Mouse (Mus musculus) midbrain, embryonic 11.5 days (tissue): ENCODE results near the gene Patj. TPM values are rescaled to one million over a fixed set of nuclear protein-coding genes. Genes with fewer than 3 reads are reported as not detected.
"Not testable (repeated sequence)": the region's sequence is repeated elsewhere in the genome, so short reads cannot be mapped to it uniquely, and the experiment has no call there.

ENCODE experiments used
- ATAC-seq: fragments of 200-750 bp; cut with Nextera tagmentation; 2 replicates; pipeline ENCODE4 v1.8.0; 2017; ENCODE audit warnings: moderate TSS enrichment, moderate library complexity; ENCODE audit not compliant: low FRiP score
- DNase-seq: peaks from one replicate; pipeline ENCODE4 v3.0.0; 2015; ENCODE audit warnings: low spot score; ENCODE audit errors: missing footprints
- H3K27ac ChIP-seq: fragments of 300-500 bp; sonication (generic); 2 replicates; pipeline ENCODE4 v1.5.1; 2014; ENCODE audit warnings: low read depth, low read length
- H3K27me3 ChIP-seq: fragments of 300-500 bp; sonication (generic); 2 replicates; pipeline ENCODE4 v1.6.1; 2014; ENCODE audit warnings: mild to moderate bottlenecking, low read length, moderate library complexity, mixed read lengths; ENCODE audit not compliant: control insufficient read depth, insufficient read depth
- H3K36me3 ChIP-seq: fragments of 300-500 bp; sonication (generic); 2 replicates; pipeline ENCODE4 v1.6.1; 2014; ENCODE audit warnings: mild to moderate bottlenecking, low read length, moderate library complexity, mixed read lengths; ENCODE audit not compliant: control insufficient read depth, insufficient read depth
- H3K4me1 ChIP-seq: fragments of 300-500 bp; sonication (generic); 2 replicates; pipeline ENCODE4 v1.6.1; 2014; ENCODE audit warnings: low read length; ENCODE audit not compliant: control insufficient read depth, insufficient read depth
- H3K4me2 ChIP-seq: fragments of 300-500 bp; sonication (generic); 2 replicates; pipeline ENCODE4 v1.6.1; 2014; ENCODE audit warnings: mild to moderate bottlenecking, moderate library complexity
- H3K4me3 ChIP-seq: fragments of 300-500 bp; sonication (generic); 2 replicates; pipeline ENCODE4 v1.5.1; 2014; ENCODE audit warnings: low read depth, low read length
- H3K9ac ChIP-seq: fragments of 300-500 bp; sonication (generic); 2 replicates; pipeline ENCODE4 v1.6.1; 2014; ENCODE audit warnings: low read length
- H3K9me3 ChIP-seq: fragments of 300-500 bp; sonication (generic); 2 replicates; pipeline ENCODE4 v1.6.1; 2016; ENCODE audit warnings: low read length; ENCODE audit not compliant: control insufficient read depth
- WGBS: fragments of 180-500 bp; shearing (Covaris S2); extraction: QIAGEN DNeasy Blood & Tissue Kit; methylation state at CpG from one replicate; pipeline ENCODE4 v1.1.7; 2014; 5-methylcytosine and 5-hydroxymethylcytosine counted together
- polyA plus RNA-seq: library from polyadenylated mRNA; unstranded; fragments of >200 nt; fragmentation: Nextera tagmentation; extraction: Ambion mirVana; gene quantifications from 2 replicates; pipeline ENCODE4 v1.2.1, GENCODE M21; 2014

Patj gene
- polyA plus RNA-seq, 1 experiment from 2014 or later = 7.4 TPM

DNA sequence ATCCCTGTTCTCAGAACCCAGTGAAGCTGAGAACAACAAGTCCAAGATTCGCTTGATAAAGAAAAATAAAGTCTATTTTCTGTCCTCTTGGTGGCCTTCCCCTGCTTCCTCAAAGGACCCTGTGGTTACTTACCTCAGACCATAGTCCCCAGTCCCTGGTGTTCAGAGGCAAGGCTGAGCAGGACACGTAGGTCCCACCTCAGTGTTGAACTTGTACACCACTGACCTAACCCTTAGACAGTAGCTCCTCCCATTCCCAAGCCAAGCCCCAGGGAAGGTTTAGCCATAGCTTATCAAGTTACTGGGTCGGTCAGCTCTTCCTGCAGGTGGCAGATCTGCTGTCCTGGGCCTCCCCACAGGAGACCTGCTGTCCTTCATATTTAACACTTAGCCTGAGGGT, 303.3 kb downstream of the Patj start:
- Histone ChIP-seq H3K9me3 (no peaks in the 10 kb centered on the region), H3K4me1 (peaks cover 2% of the 10 kb centered on the region; the same call in 1 of the 2 replicates), H3K4me3 (no peak overlapping the region), H3K36me3 (no peaks in the 10 kb centered on the region), H3K4me2 (no peak overlapping the region), H3K27me3 (no peaks in the 10 kb centered on the region), H3K9ac (no peak overlapping the region), H3K27ac (no peak overlapping the region)
- 61% methylated on average over 3 of the region's 3 CpGs for WGBS
- DNase-seq (no peak), ATAC-seq (no peak)

DNA sequence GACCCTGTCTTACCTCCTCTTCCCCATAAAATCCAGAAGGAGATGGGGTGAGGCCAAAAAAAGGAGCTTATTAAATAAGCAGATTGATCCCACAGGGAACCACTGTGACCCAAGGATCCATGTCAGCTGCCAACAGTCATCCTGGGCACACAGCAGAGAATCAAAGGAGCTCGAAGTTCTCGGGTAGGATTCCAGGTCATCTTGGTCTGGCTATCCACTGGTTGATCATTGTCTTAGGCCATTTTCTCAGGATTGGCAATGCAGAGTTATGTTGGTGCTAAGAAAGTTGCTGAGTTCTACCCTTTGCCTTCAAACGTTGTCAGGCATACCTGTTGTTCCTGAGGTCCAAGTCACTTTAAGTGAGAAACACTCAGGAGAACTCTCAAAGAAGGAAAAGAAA, 304.6 kb downstream of the Patj start:
- H3K36me3 ChIP-seq = no peaks in the 10 kb centered on the region
- ATAC-seq = no peak
- H3K4me3 ChIP-seq = no peak overlapping the region
- H3K27me3 ChIP-seq = no peaks in the 10 kb centered on the region
- 90% methylated on average over 3 of the region's 3 CpGs for WGBS
- no peaks in the 10 kb centered on the region for H3K9me3 ChIP-seq
- no peak overlapping the region for H3K27ac ChIP-seq
- H3K4me1 ChIP-seq = peaks cover 2% of the 10 kb centered on the region; the same call in 1 of the 2 replicates
- no peak overlapping the region for H3K4me2 ChIP-seq
- DNase-seq = no peak
- H3K9ac ChIP-seq = no peak overlapping the region

DNA sequence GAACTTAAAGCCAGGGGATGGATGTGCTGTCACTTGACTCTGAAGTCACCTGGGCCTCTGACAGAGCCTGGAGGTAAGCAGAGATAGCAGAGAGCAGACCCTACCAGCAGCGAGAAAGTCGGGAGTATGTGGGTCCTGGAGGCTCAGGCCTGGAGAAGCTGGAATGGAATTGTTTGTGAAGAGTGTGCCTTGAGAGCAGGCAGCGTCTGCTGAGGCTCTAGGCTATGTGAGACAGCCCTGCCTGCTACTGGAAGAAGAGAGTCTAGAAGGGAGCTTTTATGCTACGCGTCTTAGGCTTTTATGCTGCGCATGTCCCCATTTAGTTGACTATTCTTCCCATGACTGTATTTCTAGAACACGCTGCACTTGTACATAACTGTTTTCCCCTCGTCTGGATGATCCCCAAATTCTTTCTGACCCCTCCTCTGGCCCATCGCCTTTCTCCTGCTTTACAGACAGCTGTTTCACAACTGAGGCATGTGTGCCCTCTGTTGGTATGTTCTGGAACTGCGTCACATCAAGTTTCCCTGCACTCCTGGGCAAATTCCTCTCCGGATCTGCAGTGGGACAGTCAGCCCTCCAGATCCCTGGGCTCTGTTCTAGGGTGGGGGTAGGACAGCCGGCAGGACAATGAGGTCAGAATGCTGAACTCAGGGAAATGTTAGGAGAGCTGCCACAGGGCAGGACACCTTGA, 306.8 kb downstream of the Patj start:
- Histone ChIP-seq H3K4me1 (peaks cover 2% of the 10 kb centered on the region; the same call in 1 of the 2 replicates), H3K9me3 (no peaks in the 10 kb centered on the region), H3K4me2 (no peak overlapping the region), H3K4me3 (no peak overlapping the region), H3K27ac (no peak overlapping the region), H3K36me3 (no peaks in the 10 kb centered on the region), H3K9ac (no peak overlapping the region), H3K27me3 (no peaks in the 10 kb centered on the region)
- DNase-seq (peak; percentile 98), ATAC-seq (peak; percentile 60)
- 29% methylated on average over 12 of the region's 12 CpGs for WGBS

DNA sequence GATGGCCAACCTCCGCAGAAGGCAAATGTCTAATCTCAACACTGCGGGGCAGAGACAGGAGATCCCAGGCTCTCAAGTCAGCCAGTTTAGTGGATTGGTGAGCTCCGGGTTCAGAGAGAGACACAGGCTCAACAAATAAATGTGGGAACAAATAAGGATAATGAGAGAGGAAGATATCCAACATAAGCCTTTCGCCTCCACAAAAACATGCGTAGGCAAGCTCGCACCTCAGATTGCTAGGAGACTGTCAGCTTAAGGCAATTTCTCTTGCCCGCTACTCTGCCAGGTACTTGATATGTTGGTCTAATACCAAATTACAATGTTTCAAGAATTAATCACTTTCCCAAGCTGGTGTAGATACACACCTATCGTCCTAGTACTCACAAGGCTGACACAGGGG, 315.3 kb downstream of the Patj start:
- H3K4me3 ChIP-seq = no peak overlapping the region
- H3K27ac ChIP-seq = no peak overlapping the region
- no peak for ATAC-seq
- H3K4me1 ChIP-seq = no peaks in the 10 kb centered on the region
- H3K36me3 ChIP-seq = no peaks in the 10 kb centered on the region
- H3K9me3 ChIP-seq = no peaks in the 10 kb centered on the region
- H3K9ac ChIP-seq = no peak overlapping the region
- no peak for DNase-seq
- no peaks in the 10 kb centered on the region for H3K27me3 ChIP-seq
- WGBS = 94% methylated on average over 8 of the region's 8 CpGs
- H3K4me2 ChIP-seq = no peak overlapping the region

DNA sequence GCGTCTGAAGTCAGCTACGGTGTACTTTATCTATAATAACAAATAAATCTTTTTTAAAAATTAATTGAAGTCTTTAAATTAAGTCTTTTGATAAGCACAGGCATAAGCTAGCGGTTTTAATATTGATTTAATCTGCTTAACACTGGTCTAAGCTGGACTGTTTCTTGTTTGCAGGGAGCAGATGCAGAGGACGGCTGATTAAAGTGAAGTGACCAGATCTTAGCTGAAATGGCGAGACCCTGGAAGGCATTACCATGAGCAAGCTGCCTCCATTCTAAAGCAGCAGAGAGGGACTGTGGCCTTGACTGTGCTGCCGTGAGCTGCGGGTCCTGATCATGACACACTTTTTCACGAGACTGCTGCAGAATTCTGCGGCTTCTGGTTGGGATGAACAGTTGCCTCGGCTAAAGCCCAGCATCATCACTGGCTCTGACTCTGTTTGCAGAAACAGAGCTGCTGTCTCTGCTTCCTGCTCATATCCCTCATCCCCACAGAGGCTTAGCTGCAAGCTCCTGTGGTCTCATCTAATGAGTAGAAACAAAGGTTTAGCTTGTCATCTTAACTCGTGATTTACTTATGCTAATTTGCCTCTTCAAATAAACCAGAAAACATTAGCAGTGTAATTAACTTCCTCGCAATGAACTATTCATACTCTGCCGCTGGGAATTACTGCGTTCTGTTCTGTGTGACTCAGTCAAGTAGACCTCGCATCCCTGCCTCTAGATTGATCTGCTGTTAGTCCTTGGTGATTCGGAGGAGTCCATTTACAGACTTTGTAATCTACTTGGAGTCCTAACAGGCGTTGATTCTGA, 322.4 kb downstream of the Patj start:
- 77% methylated on average over 17 of the region's 17 CpGs for WGBS
- ATAC-seq (no peak), DNase-seq (no peak)
- Histone ChIP-seq H3K9me3 (no peaks in the 10 kb centered on the region), H3K4me3 (no peak overlapping the region), H3K4me2 (no peak overlapping the region), H3K9ac (no peak overlapping the region), H3K36me3 (no peaks in the 10 kb centered on the region), H3K4me1 (no peaks in the 10 kb centered on the region), H3K27me3 (no peaks in the 10 kb centered on the region), H3K27ac (no peak overlapping the region)

DNA sequence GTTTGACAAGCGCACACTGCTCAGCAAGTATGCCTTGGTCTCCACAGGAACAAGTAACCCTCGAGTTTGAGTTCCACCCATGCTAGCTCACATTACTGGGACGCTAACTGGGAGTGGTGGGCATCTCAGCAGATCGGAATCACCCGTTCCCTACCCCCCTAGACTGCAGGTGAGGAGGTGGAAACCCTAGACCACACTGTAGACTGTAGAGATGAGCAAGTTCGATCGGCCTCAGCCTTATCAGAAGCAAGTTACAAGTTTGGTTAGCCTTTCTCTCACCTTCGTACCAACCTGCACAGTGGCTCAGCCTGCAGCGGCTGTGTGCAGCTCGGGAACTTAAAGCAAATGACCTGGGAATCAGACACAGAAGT, 322.9 kb downstream of the Patj start:
- H3K36me3 ChIP-seq = no peaks in the 10 kb centered on the region
- H3K4me3 ChIP-seq = no peak overlapping the region
- H3K4me2 ChIP-seq = no peak overlapping the region
- no peaks in the 10 kb centered on the region for H3K27me3 ChIP-seq
- no peak overlapping the region for H3K27ac ChIP-seq
- H3K9ac ChIP-seq = no peak overlapping the region
- DNase-seq = no peak
- H3K4me1 ChIP-seq = no peaks in the 10 kb centered on the region
- ATAC-seq = no peak
- H3K9me3 ChIP-seq = no peaks in the 10 kb centered on the region
- WGBS = 84% methylated on average over 10 of the region's 10 CpGs

DNA sequence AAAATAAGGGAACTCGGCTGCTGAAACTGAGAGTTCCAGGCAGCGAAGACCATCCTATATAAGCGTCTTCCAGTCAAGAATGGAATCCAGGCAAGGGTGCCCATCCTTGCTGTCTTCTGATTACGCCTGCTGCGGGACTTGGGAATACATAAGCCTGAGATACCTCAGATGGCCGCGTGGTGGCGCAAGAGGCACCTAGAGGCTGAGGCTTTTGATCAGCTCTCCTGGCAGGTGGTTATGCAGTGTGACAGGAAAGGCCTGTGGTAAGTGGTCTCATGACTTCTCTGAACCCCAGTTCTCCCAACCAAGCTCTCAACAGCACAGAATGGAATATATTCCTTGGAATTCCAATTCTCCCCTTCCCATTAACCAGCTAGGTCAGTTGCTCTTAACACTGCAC, 326.9 kb downstream of the Patj start:
- Histone ChIP-seq H3K36me3 (no peaks in the 10 kb centered on the region), H3K27me3 (peaks cover 17% of the 10 kb centered on the region), H3K9ac (no peak overlapping the region), H3K4me3 (no peak overlapping the region), H3K4me1 (peaks cover 8% of the 10 kb centered on the region), H3K27ac (no peak overlapping the region), H3K4me2 (no peak overlapping the region), H3K9me3 (no peaks in the 10 kb centered on the region)
- WGBS = 14% methylated on average over 8 of the region's 8 CpGs
- ATAC-seq = peak; percentile 28
- DNase-seq = peak; percentile 98

DNA sequence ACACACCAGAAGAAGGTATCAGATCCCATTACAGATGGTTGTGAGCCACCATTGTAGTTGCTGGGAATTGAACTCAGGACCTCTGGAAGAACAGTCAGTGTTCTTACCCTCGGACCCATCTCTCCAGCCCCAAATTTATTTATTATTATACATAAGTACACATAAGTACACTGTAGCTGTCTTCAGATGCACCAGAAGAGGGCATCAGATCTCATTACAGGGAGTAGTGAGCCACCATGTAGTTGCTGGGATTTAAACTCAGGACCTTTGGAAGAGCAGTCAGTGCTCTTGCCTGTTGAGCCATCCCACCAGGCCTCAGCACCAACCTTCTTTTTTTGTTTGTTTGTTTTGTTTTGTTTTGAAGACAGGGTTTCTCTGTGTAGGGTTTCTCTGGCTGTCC, 329.1 kb downstream of the Patj start:
- Histone ChIP-seq H3K4me1 (peaks cover 17% of the 10 kb centered on the region), H3K27me3 (peaks cover 32% of the 10 kb centered on the region)
- not testable (repeated sequence) for H3K4me3 ChIP-seq, DNase-seq, H3K4me2 ChIP-seq, H3K9me3 ChIP-seq, H3K9ac ChIP-seq, H3K27ac ChIP-seq, H3K36me3 ChIP-seq, ATAC-seq
- 88% methylated on average over 1 of the region's 1 CpGs for WGBS

DNA sequence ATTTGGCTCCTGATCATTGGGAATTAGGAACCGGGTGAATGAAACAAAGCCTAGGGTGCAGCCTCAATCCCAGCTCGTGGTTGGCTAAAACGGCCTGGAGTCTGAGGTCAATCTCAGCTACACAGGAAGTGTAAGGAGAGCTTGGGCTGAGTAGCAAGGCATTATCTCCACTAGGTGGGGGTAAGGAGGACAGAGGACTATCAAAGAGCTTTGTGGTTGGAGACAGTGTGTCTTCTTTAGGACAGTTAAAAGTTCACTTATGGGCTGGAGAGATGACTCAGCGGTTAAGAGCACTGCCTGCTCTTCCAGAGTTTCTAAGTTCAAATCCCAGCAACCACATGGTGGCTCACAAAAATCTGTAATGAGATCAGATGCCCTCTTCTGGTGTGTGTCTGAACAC, 329.9 kb downstream of the Patj start:
- H3K4me2 ChIP-seq = no peak overlapping the region
- H3K4me1 ChIP-seq = peaks cover 17% of the 10 kb centered on the region
- WGBS = 42% methylated on average over 4 of the region's 4 CpGs
- DNase-seq (no peak), ATAC-seq (no peak)
- H3K9me3 ChIP-seq = no peaks in the 10 kb centered on the region
- peaks cover 32% of the 10 kb centered on the region for H3K27me3 ChIP-seq
- no peak overlapping the region for H3K4me3 ChIP-seq
- no peaks in the 10 kb centered on the region for H3K36me3 ChIP-seq
- H3K27ac ChIP-seq = no peak overlapping the region
- H3K9ac ChIP-seq = no peak overlapping the region
